Mouse (Mus musculus): Measurements from ENCODE around the gene Dst. TPM values are rescaled to one million over a fixed set of nuclear protein-coding genes. Genes with fewer than 3 reads are reported as not detected.
A peak's percentile ranks its signal among the peaks of the same experiment; 100 is the strongest.

Dst gene
- total RNA-seq, 2 experiments from 2014 or later: 0.37 to 0.71 TPM

- ATAC-seq (ENCODE audit: poor library complexity, severe bottlenecking): no peak
Measured at GRCm38 (mm10) chr1:34201483-34201882, 293.5 kb downstream of the Dst start.

GRCm38 (mm10) chr1:34211704-34212103 is 303.7 kb downstream of the Dst start:
- ATAC-seq (ENCODE audit: poor library complexity, severe bottlenecking): no peak

- no peak for ATAC-seq (ENCODE audit: poor library complexity, severe bottlenecking)
Measured at GRCm38 (mm10) chr1:34216456-34216855, 308.4 kb downstream of the Dst start.

GRCm38 (mm10) chr1:34218323-34218722 is 310.3 kb downstream of the Dst start:
- ATAC-seq (ENCODE audit: poor library complexity, severe bottlenecking): peak; percentile 76

GRCm38 (mm10) chr1:34218801-34219200 is 310.8 kb downstream of the Dst start:
- ATAC-seq (ENCODE audit: poor library complexity, severe bottlenecking): no peak

DNA sequence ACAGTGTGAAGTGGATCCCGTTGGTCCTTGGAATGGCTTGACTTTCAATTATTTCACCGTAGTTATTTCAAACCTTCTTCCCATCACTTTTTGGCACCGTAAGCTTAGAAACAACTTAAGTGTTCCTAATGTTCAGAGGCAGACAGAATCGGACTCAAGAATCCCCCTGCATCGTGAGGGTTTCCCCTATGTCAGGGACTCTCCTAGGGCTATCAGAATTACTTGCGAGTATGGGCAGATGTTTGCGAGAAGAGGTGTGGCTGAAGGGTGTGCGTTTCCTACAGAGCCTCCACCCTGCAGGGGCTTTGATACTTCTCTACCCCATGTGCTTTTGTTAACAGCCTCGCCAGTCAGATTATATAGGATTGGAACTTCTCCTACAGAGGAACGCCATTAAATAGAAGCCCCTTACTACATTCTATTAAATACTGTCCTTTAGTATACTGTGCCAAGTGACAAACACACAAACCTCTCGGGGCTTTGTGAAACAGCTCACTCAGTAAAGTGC is 312.1 kb downstream of the Dst start:
- ATAC-seq (ENCODE audit: poor library complexity, severe bottlenecking): no peak

GRCm38 (mm10) chr1:34223866-34224265 is 315.8 kb downstream of the Dst start:
- ATAC-seq (ENCODE audit: poor library complexity, severe bottlenecking): no peak

DNA sequence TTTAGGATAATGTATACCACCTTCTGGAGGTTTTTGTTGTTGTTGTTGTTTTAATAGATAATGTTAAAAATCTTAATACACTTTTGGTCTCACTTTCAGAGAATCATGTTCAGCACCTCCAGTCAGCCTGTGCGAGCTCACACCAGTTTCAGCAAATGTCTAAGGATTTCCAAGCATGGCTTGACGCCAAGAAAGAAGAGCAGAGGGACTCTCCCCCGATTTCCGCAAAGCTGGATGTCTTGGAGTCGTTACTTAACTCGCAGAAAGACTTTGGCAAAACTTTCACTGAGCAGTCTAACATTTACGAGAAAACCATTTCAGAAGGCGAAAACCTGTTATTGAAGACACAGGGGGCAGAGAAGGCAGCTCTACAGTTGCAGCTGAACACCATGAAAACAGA is 319.7 kb downstream of the Dst start:
- ATAC-seq (ENCODE audit: poor library complexity, severe bottlenecking): no peak

- no peak for ATAC-seq (ENCODE audit: poor library complexity, severe bottlenecking)
Measured at GRCm38 (mm10) chr1:34231041-34231440, 323.0 kb downstream of the Dst start.

DNA sequence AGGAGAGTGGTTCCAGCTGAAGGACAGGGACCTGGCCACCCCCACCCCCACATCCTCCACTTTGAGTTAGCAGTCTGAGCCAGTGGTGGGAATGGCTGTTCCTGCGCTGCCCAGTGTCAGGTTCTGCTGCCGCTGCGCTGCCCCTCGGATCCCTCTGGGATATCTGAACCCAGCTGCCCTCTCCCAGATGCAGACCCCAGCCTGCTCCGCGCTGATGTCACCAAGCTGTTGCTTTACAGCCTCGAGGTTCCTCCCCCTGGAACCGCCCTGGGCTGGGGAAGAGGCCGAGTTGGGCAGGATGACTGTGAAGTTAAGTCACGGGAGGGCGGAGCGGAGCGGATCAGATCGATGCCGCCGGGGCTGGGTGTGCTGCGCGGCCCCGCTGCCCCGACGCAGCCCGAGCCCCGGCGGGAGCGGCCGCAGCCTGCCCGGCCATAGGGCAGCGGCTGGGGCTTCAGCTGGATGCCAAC is 328.3 kb downstream of the Dst start:
- peak; percentile 59; the same call in 1 of the 2 replicates for ATAC-seq (ENCODE audit: poor library complexity, severe bottlenecking)

- ATAC-seq (ENCODE audit: poor library complexity, severe bottlenecking): no peak
Measured at GRCm38 (mm10) chr1:34237211-34237610, 329.2 kb downstream of the Dst start.

DNA sequence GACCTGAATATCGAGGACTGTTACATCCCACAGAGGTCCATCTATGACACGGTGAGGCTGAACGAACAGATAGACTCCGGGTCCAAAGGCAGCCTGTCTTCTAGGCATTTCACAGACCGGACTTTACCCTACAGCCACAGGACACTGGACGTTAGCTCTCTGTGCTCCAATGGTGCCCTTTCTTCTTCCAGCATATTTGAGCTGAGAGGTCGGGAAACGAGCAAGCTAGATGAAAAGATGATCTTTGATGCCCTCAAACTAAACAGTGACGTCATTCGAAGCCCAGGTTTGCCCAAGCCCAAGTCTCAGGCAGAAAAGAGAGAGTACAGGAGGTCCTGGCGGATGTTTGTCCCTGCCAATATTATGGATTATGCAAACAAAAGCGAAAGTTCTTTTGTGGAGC is 329.7 kb downstream of the Dst start:
- no peak for ATAC-seq (ENCODE audit: poor library complexity, severe bottlenecking)

- no peak for ATAC-seq (ENCODE audit: poor library complexity, severe bottlenecking)
Measured at GRCm38 (mm10) chr1:34238231-34238630, 330.2 kb downstream of the Dst start.

DNA sequence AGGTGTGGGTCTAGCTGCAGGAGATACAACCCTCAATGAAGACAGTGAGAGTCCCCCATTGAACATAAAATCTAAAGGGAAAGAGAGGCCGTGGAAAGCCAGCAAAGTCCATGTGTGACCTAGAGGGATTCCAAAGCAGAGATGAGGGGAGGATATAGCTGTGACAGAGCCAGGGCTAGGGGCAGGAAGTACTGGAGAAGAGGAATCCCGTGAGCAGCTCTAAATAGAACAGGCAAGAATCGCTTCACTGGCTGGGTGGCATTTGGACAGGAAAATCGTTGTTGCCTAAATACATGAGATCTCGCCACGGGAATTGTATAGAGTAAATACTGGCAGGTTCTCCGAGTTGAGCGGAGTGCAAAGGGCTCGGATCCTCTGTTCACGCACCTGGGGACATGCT is 336.7 kb downstream of the Dst start:
- no peak for ATAC-seq (ENCODE audit: poor library complexity, severe bottlenecking)

DNA sequence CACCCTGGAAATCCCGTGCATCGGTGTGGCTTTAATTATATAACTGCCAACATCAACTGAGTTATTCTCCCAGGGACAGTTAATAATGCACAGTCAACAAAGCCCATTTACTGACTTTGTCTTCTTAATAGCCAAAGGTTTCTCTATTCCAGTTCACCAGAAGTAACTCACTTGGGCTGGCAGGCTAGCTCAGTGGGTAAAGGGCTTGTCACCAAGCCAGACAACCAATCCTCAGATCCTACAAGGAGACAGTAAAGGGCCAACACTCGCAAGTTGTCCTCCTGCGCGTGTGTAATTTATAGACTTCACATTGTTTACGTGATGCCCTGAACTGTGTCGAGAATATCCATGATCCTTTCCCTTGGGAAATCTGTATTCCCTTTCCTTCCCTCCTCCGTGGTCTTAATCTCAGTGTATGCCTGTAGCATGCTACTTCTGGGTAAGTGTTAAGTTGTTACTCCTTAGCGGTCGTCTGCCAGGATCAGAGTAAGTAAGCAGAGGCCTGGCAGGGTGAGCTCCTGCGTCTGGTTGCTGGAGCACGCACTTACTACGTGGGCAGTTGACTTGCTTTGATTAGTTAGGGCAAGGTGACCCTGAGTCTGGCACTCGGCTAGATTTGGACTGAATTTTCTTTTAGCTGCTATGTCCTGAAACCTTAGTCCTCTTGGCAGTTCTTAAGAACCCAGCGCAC is 338.1 kb downstream of the Dst start:
- no peak for ATAC-seq (ENCODE audit: poor library complexity, severe bottlenecking)

GRCm38 (mm10) chr1:34246642-34246987 is 338.6 kb downstream of the Dst start:
- no peak for ATAC-seq (ENCODE audit: poor library complexity, severe bottlenecking)

DNA sequence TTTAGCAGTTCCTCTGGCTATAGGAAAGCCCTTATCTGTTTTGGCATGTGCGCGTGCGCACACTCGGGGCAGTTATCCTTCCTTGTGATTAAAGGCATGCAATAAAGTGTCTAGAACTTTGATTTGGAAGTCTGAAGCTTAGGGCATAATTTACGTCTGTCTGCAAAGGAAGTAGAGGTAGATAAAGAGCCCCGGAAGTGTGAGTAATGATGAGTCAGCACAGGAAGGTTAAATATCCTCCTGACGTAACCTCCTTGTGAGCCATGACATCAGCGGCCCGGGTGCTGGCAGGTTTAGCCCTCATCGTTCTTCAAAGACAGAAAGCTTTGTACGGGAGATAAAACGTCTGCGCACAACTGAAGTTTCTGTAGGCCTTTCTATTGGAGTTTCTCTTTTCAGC is 343.1 kb downstream of the Dst start:
- ATAC-seq (ENCODE audit: poor library complexity, severe bottlenecking): no peak

DNA sequence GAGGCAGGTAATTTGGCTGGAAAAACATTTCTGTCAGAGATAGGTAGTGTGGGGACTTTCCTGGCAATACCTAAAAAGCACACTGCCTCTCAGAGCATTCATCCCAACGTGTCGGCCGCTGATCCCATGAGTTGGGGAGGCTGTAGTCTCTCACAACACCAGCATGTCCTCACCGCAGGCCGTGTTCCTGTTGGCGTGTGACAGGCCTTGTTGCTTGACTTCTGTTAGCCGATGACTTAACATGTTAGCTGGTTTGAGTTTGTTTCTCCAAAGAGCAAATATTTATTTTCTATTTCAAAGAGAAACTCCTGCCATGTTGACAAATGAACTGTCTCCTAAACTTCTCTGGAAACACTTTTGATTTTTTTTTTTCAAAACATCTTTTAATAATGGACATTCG is 344.2 kb downstream of the Dst start:
- no peak for ATAC-seq (ENCODE audit: poor library complexity, severe bottlenecking)

- no peak for ATAC-seq (ENCODE audit: poor library complexity, severe bottlenecking)
Measured at GRCm38 (mm10) chr1:34253876-34254275, 345.9 kb downstream of the Dst start.

GRCm38 (mm10) chr1:34259898-34260297 is 351.9 kb downstream of the Dst start:
- ATAC-seq (ENCODE audit: poor library complexity, severe bottlenecking): no peak

GRCm38 (mm10) chr1:34261011-34261410 is 353.0 kb downstream of the Dst start:
- no peak for ATAC-seq (ENCODE audit: poor library complexity, severe bottlenecking)

DNA sequence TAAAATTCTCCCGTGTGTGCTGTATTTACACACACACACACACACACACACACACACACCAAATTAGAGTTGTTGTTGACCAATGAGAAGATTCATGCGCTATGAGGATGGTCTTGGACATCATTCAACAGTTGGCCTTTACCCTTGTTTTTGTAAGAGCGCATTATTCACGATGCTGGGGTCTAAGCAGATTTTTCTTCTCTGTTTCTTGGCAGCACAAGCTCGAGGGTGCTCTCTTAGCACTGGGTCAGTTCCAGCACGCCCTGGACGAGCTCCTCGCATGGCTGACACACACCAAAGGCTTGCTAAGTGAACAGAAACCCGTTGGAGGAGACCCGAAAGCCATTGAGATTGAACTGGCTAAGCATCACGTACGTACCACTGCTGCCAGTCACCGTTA is 360.5 kb downstream of the Dst start:
- ATAC-seq (ENCODE audit: poor library complexity, severe bottlenecking): no peak

DNA sequence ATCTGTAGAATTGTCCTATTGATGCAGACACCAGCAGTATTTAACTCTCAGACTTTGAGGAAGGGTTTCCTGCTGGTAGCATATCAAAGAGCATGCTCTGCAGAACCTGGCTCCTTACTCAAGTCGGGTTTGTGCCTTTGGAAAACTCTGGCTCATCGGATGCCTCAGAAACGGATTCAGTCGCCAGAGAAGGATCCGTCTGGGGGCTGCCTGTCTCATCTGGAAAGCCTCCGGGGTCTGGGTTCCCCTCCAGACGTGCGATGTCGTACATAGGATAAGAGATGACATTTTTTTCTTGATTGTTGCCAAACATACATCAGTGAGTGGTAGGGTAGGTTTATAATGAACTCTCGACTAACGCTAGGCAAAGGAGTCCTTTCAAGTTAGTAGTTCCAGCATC is 361.6 kb downstream of the Dst start:
- no peak for ATAC-seq (ENCODE audit: poor library complexity, severe bottlenecking)

All from megakaryocyte, adult 5-6 weeks (primary cell).